Mouse (Mus musculus) E14TG2a.4 (cell line): ENCODE results near the gene Ptprt.

Experiments
- H3K27me3 ChIP-seq: 2 replicates; pipeline ENCODE4 v1.6.1; 2014; ENCODE audit warnings: low read length, control low read depth; ENCODE audit not compliant: insufficient read depth
- H3K36me3 ChIP-seq: 2 replicates; pipeline ENCODE4 v1.6.1; 2014; ENCODE audit warnings: low read length, control low read depth; ENCODE audit not compliant: insufficient read depth
- H3K4me1 ChIP-seq: replicated peaks from 2 replicates; pipeline ENCODE4 v1.6.1; 2014; ENCODE audit warnings: low read depth, low read length, control low read depth
- H3K4me3 ChIP-seq: replicated peaks from 2 replicates; pipeline ENCODE4 v1.5.1; 2014; ENCODE audit warnings: mild to moderate bottlenecking, low read length
- H3K9me3 ChIP-seq: 2 replicates; pipeline ENCODE4 v1.6.1; 2014; ENCODE audit warnings: low read length, control low read depth
- CTCF ChIP-seq: conservative IDR thresholded peaks from 2 replicates; pipeline ENCODE4 v1.5.1; 2014; ENCODE audit warnings: low read length
- NANOG ChIP-seq: IDR thresholded peaks from 2 replicates; pipeline ENCODE4 v1.6.1; 2014; ENCODE audit warnings: borderline replicate concordance, low read length, mixed read lengths
- POU5F1 ChIP-seq: IDR thresholded peaks from 2 replicates; pipeline ENCODE4 v1.6.1; 2014; ENCODE audit warnings: low read length, borderline replicate concordance

Ptprt gene

DNA sequence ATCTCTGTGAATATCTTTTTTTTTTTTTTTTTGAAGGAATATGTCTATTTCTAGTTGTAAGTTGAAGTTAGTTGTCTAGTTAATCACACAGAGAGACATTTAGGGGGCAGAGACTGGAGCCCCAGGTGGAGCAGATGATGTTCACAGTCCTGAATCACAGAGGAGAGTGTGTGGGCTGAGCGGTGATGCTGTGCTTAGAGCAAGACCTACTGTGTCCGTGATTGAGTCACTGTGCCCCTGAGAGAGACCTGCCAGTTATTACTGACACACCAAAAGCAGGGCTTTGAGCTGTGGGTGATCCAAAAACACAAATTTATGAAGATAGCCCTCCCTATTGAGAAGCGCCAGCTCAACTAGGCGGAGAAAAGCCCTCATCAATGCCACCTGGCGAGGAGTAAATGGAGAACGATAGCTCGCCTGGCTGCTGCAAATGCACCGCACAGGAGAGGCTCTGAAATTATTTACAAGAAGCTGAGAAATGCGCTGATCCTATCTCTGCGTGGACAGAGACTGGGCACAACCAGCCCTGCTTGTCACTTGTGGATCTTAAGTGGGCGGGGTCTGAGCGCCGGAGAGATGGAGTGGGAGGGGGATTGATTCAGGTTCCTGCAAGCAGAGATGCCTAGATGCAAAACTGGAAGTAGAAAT lies 1162.4 kb downstream of the Ptprt start:
- no peaks in the 10 kb centered on the region for H3K36me3 ChIP-seq
- peaks cover 10% of the 10 kb centered on the region for H3K4me1 ChIP-seq
- peaks cover 11% of the 10 kb centered on the region; the same call in 1 of the 2 replicates for H3K9me3 ChIP-seq
- H3K4me3 ChIP-seq, result 0 out of 2 replicates have a peak overlapping the region, but pooled peaks have one; percentile 13
- 0 out of 2 replicates have a peak, but pooled peaks cover 4% of the 10 kb centered on the region for H3K27me3 ChIP-seq
- TF ChIP-seq CTCF (no peak), POU5F1 (no peak), NANOG (no peak)

DNA sequence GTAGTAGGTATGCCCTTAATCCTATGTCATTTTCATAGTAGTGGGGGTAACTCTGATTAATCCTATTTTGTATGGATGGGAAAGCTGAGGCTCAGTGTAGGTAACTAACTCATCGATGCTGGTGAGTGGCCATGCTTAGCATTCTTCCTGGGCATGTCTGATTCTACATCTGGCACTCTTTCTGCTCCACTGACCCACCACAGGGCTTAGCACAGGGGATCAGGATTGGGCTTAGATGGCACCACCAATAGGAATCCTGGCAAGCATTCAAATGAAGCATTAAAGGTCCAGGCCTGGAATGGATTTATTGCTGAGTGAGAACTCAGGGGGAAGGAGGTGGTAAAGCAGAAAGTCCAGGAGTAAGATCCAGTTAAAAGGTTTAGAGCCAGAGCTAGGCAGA lies 1179.2 kb downstream of the Ptprt start:
- TF ChIP-seq POU5F1 (no peak), CTCF (no peak), NANOG (no peak)
- Histone ChIP-seq H3K36me3 (no peaks in the 10 kb centered on the region), H3K9me3 (no peaks in the 10 kb centered on the region), H3K4me1 (no peaks in the 10 kb centered on the region), H3K27me3 (no peaks in the 10 kb centered on the region), H3K4me3 (no peak overlapping the region)

DNA sequence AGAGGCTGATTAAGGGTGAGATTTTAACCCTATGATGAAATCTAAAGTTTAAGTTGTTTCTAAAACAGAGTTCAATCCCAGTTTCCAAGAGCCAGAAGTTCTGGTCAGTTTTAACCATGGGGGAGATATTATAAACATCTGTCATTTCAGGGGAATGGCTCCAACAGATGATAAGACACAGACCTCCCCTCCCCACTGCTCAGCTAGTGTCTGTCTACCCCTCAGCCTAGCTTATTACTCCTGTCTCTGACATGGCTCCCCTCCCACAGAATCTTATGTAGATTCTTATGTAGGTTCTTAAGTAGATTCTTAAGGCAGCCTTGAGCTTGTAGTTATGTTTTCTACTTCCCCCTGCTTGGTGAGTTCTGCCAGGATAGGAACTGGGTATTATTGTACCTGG lies 1180.5 kb downstream of the Ptprt start:
- TF ChIP-seq NANOG (no peak), CTCF (no peak), POU5F1 (no peak)
- Histone ChIP-seq H3K4me1 (no peaks in the 10 kb centered on the region), H3K4me3 (no peak overlapping the region), H3K36me3 (no peaks in the 10 kb centered on the region), H3K27me3 (no peaks in the 10 kb centered on the region), H3K9me3 (peaks cover 4% of the 10 kb centered on the region; the same call in 1 of the 2 replicates)
